Mouse (Mus musculus) cerebellum, adult 8-10 months (tissue): ENCODE measurements around the gene Ilf2.

ENCODE experiments used
- DNase-seq: peaks from one replicate; pipeline ENCODE4 v3.0.0; 2022

Ilf2 gene

DNA sequence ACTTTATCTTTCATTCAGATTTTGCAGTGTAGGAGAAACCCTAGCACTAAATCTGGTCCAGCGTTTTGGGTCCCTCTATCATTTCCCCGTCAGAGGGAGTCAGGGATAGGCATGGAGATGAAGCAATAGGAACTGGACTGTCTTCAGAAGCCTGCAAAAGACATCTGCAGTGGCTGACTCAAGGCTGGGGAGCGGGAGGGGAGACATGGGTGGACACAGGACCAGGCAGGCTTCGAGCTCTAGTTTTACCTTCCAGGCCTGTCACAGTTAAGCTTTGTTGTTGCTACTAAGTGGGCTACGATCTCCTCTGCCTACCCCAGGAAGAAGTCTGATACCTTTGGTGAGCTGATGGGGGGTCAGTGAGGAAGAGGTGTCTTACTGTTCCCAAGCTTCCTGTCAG is 36.4 kb downstream of the Ilf2 start:
- no peak for DNase-seq

GRCm38 (mm10) chr3:90512948-90513642 is 37.2 kb downstream of the Ilf2 start:
- no peak for DNase-seq

DNA sequence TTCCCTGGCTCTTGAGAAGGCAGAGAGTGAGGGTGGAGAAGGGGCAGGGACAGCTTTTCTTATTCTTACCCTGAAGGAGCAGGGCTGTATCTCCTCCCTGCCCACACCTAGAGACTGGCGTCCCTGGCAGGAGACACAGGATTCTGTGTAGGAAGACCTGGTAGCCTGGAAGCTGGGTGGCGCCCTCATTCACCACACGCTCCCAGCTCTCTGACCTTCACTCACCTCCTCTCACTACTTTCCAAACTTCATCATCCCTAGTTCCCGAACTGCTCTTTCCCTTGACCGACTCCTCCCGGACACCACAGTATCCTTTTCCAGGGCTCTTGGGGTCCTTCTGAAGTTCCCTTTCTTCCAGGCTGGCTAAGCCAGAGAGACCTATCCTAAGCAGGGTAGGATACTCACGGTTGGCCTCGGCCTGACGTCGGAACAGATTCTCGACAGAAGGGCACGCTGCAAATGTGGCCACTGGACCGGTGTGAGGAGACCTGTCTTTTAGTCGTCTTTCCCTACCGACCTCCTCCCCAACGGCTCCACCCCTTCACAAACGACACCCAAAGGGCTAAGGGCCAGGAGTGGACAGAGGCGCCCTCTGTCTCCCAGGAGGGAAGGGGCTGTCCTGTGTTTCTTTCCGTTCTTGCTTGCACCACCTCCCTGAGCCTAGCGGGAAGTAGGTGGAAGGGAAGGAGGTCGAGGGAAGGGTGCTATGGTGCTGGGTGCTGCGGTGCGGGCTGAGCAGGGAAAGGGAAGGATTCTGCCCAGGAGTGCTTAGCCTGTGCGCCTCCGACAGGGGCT is 38.1 kb downstream of the Ilf2 start, which contains the start of the genes S100a1 and S100a13:
Gene S100a1 (minus strand): TSS at position 597 of the 795 bp plus-strand sequence.
Gene S100a13 (plus strand): TSS at position 640 of the 795 bp plus-strand sequence.
- no peak for DNase-seq

DNA sequence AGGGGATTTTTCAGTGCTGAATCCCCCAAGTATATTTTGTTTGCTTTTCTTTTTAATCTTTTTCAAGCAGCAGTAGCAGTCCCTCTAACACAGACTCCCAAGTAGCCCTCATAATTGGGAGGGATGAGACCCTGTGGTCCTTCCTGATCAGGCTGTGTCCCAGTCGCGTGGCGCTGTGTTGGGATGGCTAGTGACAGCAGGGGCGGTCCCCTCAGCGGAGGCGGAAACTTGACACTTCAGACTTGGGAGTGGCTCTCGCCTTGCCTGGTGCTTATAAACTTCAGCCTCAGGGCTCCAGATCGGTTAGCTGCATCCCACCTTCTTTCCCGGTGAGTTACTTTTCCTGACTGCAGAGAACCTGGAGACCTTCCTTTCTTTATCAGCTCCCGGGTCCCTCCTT is 38.8 kb downstream of the Ilf2 start:
- DNase-seq, result no peak

DNA sequence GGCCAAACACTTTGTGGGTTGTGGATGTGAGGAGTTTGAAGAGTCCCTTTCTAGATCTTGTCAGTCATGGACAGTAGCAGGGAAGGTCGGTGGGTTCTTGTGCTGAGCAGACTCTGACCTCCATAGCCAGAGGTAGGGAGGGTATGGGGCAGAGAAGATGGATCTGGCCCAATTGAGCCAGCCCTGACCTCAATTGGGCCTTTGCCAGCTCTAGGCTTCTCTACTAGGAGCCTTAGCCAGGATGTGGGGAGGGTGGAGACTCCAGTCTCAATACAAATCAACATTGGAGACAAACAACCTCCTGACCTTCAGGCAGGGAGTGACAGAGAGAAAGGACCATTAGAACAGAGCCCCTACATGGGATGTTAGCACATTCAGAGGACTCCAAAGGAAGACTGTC is 39.3 kb downstream of the Ilf2 start:
- no peak for DNase-seq

GRCm38 (mm10) chr3:90515789-90516188 is 39.9 kb downstream of the Ilf2 start:
- no peak for DNase-seq

- DNase-seq, result no peak
Measured at GRCm38 (mm10) chr3:90517711-90518110, 41.8 kb downstream of the Ilf2 start.

GRCm38 (mm10) chr3:90525421-90525820 is 49.5 kb downstream of the Ilf2 start:
- no peak for DNase-seq

DNA sequence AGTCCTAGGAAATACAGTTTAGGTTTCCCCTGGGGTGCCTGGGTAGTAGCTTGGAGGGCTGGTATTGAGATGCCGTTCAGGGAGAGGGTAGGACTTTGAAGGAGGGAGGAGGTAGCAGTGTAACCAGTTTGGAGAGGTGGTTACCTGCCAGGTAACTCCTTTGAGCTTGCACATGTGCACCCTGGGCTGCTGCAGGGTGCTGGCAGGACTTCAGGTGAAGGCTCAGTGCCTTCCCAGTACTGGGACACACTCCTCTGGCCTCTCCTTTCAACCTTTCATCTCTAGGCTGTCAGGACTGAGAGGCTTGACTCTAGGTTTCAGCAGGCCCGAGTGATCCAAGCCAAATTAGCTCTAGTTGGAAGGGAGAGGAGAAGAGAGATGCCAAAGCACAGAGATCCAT is 50.1 kb downstream of the Ilf2 start:
- no peak for DNase-seq

- DNase-seq, result no peak
Measured at GRCm38 (mm10) chr3:90526580-90526979, 50.7 kb downstream of the Ilf2 start, which contains the start of gene S100a14. Gene S100a14, plus strand, starts transcription at chr3:90526856.

DNA sequence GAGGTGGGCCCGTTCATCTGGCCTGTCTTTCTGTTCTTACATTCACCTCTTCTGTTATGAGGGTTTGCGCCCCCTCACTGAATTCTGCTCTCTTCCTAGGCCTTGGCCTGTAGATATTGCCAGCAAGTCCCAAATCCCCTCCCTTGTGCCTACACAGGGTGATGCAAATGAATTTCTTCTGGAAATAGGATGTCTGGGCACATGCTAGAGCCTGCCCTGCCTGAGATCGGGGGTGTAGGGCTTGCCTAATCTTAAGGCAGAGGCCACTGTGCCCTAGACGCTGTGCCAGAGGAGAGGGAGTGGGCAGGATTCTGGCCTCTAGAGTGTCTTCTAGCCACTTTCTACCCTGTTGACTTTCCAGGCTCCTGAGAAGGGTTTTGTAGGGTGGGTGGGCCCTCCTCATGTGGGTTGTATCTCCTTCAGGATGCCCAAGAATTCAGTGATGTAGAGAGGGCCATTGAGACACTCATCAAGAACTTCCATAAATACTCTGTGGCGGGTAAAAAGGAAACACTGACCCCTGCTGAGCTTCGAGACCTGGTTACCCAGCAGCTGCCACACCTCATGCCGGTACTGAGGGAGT is 51.5 kb downstream of the Ilf2 start:
- DNase-seq, result no peak

GRCm38 (mm10) chr3:90531713-90532112 is 55.8 kb downstream of the Ilf2 start:
- DNase-seq, result no peak

- no peak for DNase-seq
Measured at GRCm38 (mm10) chr3:90535446-90535845, 59.5 kb downstream of the Ilf2 start.

DNA sequence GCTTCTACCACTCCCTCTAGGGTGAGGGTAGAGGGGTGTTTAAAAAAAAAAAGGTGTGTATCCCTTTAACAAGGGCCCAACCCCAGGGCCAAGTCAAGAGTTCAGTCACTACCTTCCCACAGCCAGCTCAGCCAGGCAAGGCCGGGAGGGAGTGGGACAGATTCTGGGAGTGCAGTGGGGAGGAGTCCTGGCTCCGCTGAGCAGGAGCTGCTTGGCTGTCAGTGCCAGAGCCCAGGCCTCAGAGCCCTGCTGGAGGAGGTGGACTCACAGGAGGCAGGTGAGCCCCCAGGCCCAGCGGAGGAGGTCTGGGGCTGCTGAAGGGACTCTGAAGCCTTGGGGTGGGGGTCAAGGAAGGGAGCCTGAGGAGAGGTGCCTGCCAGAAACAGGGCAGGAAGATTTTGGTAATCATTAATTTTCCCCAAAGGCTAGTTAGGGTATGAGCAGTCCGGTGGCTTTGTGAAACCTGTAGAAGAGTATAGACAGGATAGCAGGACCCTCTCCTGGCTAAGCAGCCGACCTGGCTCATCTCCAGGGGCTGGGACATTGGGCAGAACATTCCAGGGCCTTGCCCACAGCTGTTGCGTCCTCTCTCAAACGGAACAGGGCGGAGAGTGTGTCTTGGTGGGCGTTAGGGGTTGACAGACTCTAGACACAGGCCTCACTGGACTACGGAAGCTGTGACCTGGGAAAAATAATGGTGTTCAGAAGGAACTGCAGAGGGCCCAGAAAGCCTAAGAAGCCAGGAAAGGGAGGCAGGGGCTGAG is 61.4 kb downstream of the Ilf2 start, which contains the start of gene S100a16:
Gene S100a16 (plus strand): TSS at position 114 of the 764 bp plus-strand sequence.
- DNase-seq, result peak; percentile 51

- DNase-seq, result no peak
Measured at GRCm38 (mm10) chr3:90537905-90538296, 62.0 kb downstream of the Ilf2 start.
